Mouse (Mus musculus) adipocyte (in vitro differentiated cells): ENCODE data around the gene Ttll2.
"Not testable (repeated sequence)": the region's sequence is repeated elsewhere in the genome, so short reads cannot be mapped to it uniquely, and the experiment has no call there.

Experiments
- DNase-seq: peaks from one replicate; pipeline ENCODE4 v3.0.0-alpha.2; 2016; ENCODE audit warnings: low spot score

Gene Ttll2

DNA sequence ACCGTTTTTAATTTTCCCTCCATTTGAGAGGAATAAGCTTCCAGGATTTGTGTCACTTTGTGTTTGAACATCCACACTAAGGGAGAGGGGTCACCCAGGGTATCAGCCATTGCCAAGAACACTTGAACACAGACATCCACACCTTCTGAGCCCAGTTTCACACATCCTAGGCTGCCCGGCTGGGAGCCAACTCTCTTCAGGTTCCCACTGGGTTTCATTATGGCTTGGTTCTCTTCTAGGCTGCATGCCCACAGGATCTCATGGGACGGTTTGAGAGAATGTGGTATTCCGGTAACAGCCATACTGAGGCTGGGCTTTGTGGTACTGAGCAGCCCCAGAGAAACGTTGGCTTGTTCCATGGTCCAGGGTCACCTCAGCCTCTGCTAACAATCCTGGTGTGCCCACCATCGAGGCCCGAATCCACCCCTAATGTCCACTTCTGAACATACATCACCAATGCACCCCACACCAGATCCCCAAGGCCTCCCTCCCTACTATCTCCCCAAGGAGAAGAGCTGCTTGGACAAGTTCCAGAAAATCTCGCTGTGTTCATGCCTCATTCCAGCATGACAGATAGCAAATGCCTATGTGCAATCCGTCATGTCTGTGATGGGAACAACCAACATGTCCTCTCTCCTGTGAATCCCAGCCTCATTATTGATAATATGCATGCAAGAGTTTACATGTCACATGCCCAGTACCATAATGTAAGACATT lies 8.4 kb upstream of the Ttll2 start:
- not testable (repeated sequence) for DNase-seq

DNA sequence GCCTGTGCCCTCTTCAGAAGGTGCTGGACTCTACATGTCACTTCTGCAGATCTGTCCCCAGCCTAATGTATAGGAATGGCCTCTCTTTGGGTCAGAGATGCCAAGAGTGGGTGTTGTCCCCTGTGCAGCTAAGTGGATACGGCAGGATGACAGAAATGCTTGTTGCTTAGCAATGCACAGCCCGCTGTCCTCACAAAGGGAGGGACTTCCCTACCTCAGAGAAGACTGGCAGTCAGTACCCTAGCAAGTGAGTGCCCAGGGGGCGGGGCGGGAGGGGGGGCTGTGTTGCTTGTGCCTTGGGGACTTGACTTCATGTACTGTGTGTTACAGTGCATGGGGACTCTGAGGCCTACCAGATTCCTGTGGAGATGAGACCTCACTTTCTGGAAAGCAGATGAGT lies 7.3 kb upstream of the Ttll2 start:
- not testable (repeated sequence) for DNase-seq

DNA sequence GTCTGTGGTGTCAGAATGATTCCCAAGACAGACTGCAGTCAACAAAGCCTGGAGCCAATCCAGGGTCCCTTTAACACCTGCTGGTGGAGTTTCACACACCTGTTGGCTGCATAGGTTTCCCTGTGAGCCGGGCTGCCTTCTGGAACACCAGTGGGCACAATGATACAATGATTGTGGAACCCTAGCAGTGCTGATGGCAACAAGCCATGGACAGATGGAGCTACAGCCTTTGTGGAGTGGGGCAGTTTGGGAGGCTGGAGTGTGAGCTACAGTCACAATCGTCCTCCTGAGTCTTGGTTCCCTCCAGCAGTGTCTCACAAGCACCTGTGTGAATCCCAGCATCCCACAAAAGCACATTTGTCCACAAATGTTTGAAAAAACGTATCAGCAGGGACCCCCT lies 3.7 kb downstream of the Ttll2 start:
- not testable (repeated sequence) for DNase-seq

DNA sequence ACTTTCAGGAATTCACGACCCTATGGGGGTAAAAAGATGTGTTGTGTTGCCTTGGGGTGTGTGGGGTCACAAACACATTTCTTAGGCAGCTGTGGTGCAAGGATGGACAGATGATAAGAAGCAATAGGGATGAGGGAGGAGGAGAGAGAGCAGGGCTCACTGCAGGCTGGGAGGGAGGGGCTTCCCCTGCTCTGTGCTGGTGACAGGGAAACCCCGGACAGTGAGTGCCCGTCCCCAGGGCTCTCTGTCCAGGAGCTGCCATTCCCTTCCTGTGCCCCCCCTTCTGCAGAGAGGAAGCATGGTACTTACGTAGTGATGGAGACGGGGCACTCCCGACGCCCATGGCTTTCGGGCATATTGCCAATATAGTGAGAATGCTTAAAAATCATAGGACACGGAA lies 15.1 kb downstream of the Ttll2 start:
- DNase-seq, result not testable (repeated sequence)

DNA sequence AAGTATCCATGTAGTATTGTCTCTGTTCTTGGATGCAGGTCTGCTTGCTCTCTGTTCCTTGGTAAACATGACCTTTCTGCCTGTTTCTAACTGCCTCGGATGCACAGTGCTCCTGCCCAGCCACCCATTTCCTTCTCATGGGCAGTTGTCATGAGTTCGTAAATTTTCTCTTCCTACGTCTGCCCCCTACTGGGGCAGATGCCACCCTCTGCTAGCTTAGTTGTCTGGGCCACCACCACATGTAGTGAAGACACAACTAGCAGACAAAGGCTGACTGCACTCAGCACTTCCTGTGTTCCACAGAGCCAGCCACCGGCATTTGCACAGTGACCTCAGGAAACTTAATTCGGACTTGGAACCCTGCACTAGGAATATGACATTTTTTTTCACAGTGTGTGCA lies 19.8 kb downstream of the Ttll2 start:
- DNase-seq, result not testable (repeated sequence)

DNA sequence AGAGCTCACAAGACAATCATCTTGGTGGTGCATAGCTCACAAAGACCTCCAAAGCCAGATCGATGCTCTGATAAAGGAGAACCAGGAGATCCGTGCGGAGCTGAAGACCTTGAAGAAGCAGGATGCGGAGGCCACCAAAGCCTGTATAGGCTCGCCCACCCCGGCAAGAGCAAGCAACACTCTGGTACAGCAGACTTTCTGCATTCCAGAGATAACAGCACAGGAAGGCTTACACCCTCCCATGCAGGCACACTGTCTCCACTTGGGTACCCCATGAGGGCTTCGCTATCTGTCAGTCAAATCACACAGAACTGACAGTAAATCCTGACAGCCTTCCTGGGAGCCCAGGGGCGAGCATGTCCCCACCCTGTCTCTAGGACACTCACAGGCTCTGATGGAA lies 26.1 kb downstream of the Ttll2 start:
- not testable (repeated sequence) for DNase-seq

DNA sequence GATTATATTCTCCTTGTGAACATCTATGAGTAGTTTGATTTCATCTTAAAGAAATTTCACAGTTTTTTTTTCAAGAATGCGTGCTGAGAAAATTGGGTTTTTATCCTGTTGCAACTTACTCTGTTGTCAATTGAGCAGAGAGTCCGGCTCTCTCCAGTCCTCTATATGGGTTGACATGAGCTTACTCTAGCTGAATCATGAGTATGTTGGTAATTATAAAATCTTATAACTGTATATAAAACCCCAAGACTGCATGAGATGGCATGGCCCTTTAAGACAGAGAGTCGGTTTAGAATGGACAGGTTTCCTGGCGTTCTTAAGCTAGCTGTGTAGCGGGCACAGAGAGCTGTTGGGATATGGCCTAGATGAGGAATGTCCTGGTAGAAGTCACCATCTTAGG lies 28.1 kb downstream of the Ttll2 start, which contains the start of gene Tcp10a:
Gene Tcp10a (plus strand): TSS at position 301 of the 400 bp plus-strand sequence.
- DNase-seq, result not testable (repeated sequence)

DNA sequence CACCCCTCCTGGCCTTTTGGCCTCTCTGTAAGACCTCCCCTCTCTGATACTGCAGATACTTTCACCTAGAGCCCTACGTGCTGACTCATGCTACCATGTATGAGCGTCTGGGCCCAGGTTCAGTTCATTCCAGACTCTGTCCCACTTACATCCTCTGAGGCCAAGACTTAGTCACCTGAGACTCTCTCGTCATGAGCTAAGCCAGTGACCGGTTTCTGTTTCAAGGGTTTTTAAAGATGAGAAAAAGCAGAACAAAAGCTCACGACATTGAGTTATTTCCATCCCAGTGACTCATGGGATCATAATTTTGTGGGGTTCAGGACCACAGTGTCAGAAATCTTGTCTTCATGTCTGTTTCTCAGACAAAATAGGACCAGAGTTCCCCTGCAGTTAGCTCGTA lies 32.7 kb downstream of the Ttll2 start:
- not testable (repeated sequence) for DNase-seq

DNA sequence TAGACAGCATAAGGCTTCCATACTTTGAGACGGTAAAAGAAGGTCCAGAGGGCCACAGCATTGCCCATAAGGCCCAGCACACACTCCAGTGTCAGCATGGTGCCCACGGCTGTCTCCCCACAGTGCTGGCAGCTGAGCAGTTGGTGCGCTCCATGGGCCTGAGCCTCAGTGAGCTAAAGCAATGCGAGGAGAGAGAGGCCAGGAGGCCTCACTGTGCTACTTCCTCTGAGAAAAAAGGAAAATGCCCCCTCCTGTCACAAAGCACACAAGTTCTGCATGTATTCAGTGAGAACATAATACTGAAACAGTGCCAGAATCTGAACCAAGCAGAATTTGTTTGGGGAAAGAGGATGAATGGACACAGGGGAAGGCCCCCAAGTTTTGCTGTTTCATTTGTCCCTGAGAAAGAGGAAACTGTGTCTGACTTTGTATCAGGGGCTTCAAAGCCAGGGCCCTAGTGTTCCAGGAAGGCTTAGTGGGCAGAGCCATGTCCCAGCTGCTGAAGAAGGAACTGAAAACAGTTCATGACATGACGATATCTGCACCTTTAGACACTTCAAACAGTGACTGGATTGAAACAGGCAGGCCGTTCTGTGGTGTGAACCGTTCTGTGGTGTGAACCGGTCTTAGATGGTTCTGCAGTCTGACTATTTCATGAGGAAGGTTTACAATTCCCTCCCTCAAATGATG lies 36.7 kb downstream of the Ttll2 start:
- DNase-seq, result not testable (repeated sequence)

DNA sequence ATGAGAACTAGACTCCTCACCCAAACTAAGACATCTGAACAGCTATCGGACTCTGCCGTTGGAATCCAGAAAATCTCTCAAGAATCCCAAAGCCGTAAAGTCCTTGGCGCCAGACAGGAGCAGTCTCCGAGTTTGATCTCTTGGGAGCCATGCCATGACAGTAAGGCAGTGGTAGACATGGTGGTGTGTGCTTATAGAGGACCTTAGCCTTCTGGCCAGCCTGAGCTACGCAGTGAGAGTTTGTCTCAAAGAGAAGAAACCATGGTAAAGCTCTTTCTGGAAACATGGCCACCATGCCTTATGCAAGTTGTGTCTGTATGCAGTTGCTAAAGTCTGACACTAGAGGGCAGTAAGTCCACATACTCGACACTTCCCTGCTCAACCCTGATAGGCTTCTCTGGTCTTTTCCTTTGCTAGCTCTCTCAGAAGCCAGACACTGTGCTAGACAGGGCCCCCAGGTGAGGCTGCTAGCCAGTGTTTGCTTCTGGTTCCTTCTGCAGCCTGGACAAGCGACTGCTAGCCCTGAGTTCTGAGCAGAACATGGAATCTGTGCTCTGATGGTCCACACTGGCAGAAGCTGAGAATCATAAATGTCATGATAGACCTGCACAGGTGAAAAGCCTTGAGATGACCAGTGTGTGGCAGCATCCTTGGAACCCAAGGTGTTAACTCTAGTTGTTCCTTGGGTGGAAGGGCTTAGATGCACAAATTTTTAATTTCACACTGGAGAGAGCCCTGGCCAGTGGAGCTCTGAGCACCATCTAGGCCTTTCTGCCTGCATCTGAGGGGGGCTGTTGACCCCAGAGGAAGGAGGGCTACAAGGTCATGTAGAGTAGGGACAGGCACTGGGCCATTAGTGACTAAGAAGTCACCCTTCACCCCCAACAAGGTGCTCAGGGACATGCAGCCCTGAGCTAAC lies 46.0 kb downstream of the Ttll2 start:
- peak; percentile 1 for DNase-seq
